11 mouse cellular contexts compared by ENCODE assay signal in genomic region chr16:33740416-33740815, GRCm38 (mm10). TPM values are rescaled to one million over a fixed set of nuclear protein-coding genes. Genes with fewer than 3 reads are reported as not detected.
DNase-seq lines count a peak whose midpoint lies in the region; ATAC-seq and TF ChIP-seq lines count a peak whose summit lies in the region.
"Had no signal": no experiment of that assay in that cellular context is flagged by ENCODE, and none has a peak within 500 bp of the region (broad histone marks: within the 10 kb centered on the region; RNA-seq: fewer than 3 reads in every experiment).

No protein-coding gene starts in this region.

- H3K4me1 ChIP-seq in heart, embryonic 12.5 days (replicated peaks) = peaks cover 31% of the 10 kb centered on the region
- H3K4me1 ChIP-seq in forebrain, embryonic 15.5 days = peaks cover 61% of the 10 kb centered on the region
- H3K4me1 ChIP-seq: liver, embryonic 12.5 days had no signal

- no peak overlapping the region for H3K4me3 ChIP-seq in heart, embryonic 12.5 days
- no peak overlapping the region for H3K4me3 ChIP-seq in layer of hippocampus, adult 2 months
- no peak overlapping the region for H3K4me3 ChIP-seq in forebrain, embryonic 15.5 days
- H3K4me3 ChIP-seq: liver, embryonic 12.5 days; myocyte had no signal

- WGBS in heart, embryonic 12.5 days = 68% methylated on average over 6 of the region's 6 CpGs
- 39% methylated on average over 6 of the region's 6 CpGs for WGBS in forebrain, embryonic 15.5 days

- peaks cover 76% of the 10 kb centered on the region for H3K36me3 ChIP-seq in heart, embryonic 12.5 days
- H3K36me3 ChIP-seq in forebrain, embryonic 15.5 days = peaks cover 11% of the 10 kb centered on the region

- H3K9me3 ChIP-seq in heart, embryonic 12.5 days (replicated peaks) = no peaks in the 10 kb centered on the region
- no peaks in the 10 kb centered on the region for H3K9me3 ChIP-seq in forebrain, embryonic 15.5 days
- H3K9me3 ChIP-seq: liver, embryonic 12.5 days had no signal

- H3K27ac ChIP-seq in heart, embryonic 12.5 days (ENCODE audit: poor library complexity, severe bottlenecking) = 0 out of 2 replicates have a peak overlapping the region, but pooled peaks have one; percentile 10
- peak overlapping the region; percentile 12; the same call in 1 of the 2 replicates for H3K27ac ChIP-seq in layer of hippocampus, adult 2 months
- H3K27ac ChIP-seq in forebrain, embryonic 15.5 days (replicated peaks) = peak overlapping the region; percentile 45
- H3K27ac ChIP-seq: liver, embryonic 12.5 days had no signal

- H3K27me3 ChIP-seq in heart, embryonic 12.5 days (replicated peaks) = no peaks in the 10 kb centered on the region
- no peaks in the 10 kb centered on the region for H3K27me3 ChIP-seq in forebrain, embryonic 15.5 days
- H3K27me3 ChIP-seq: liver, embryonic 12.5 days; Patski had no signal

- H3K9ac ChIP-seq in heart, embryonic 12.5 days = no peak overlapping the region
- no peak overlapping the region for H3K9ac ChIP-seq in forebrain, embryonic 15.5 days (replicated peaks)
- H3K9ac ChIP-seq: liver, embryonic 12.5 days had no signal

- H3K4me2 ChIP-seq in heart, embryonic 12.5 days = no peak overlapping the region
- no peak overlapping the region for H3K4me2 ChIP-seq in forebrain, embryonic 15.5 days (replicated peaks)
- H3K4me2 ChIP-seq: liver, embryonic 12.5 days had no signal

- no peak for DNase-seq in heart, postnatal 4 days
- no peak for DNase-seq in layer of hippocampus, adult 2 months (ENCODE audit: low spot score in 2 of 2)
- no peak for DNase-seq in layer of hippocampus, adult 9-11 months
- DNase-seq in brain, embryonic 14.5 days (ENCODE audit: low read depth) = peak; percentile 67
- no peak for DNase-seq in thymus, postnatal 14 days

- no peak for TF ChIP-seq CTCF in layer of hippocampus, adult 2 months (conservative IDR thresholded peaks at IDR 0.05)
- TF ChIP-seq CTCF in brain, embryonic 14.5 days (IDR thresholded peaks at IDR 0.05; ENCODE audit: borderline replicate concordance, extremely low read depth, insufficient read depth, insufficient read length) = no peak

- ATAC-seq in heart, embryonic 12.5 days (ENCODE audit: insufficient number of reproducible peaks, low FRiP score) = no peak
- ATAC-seq in forebrain, embryonic 15.5 days (replicated peaks) = no peak
- ATAC-seq: liver, embryonic 12.5 days; Patski had no signal

- no peak for TF ChIP-seq POLR2A in brain, embryonic 14.5 days (IDR thresholded peaks at IDR 0.05; ENCODE audit: borderline replicate concordance, extremely low read depth, insufficient read depth, insufficient read length, poor library complexity, severe bottlenecking)

RNA-seq across cellular contexts. Expression of gene Muc13, which starts 53.4 kb away (rescaled TPM):
- 0.12 and 0.24 TPM in 2 replicates for polyA plus RNA-seq in heart, embryonic 12.5 days (2016; fragmentation: Nextera tagmentation; extraction: Ambion mirVana)
- under 1 TPM; 0.12 to 0.20 TPM for total RNA-seq in heart, postnatal 4 days (2021)
- not detected for total RNA-seq in layer of hippocampus, adult 2 months (2021)
- polyA plus RNA-seq in brain, embryonic 14.5 days (2012; rRNA removed) = 0.08 and 0.19 TPM in 2 replicates
- not detected in 2 replicates for polyA plus RNA-seq in forebrain, embryonic 15.5 days (2015; fragmentation: Nextera tagmentation; extraction: Ambion mirVana)
- total RNA-seq: layer of hippocampus, postnatal 36 days had no signal
- polyA plus RNA-seq: Patski had no signal

RNA-seq across cellular contexts. Expression of gene Heg1, which starts 56.2 kb away (rescaled TPM):
- 48.3 and 54.0 TPM in 2 replicates for polyA plus RNA-seq in heart, embryonic 12.5 days (2016; fragmentation: Nextera tagmentation; extraction: Ambion mirVana)
- 100 to 1,000 TPM; 226 to 240 TPM for total RNA-seq in heart, postnatal 4 days (2021)
- total RNA-seq in layer of hippocampus, adult 2 months (2021) = 10 to 100 TPM; 24.6 to 28.8 TPM
- 17.4 and 23.4 TPM in 2 replicates for polyA plus RNA-seq in brain, embryonic 14.5 days (2012; rRNA removed)
- polyA plus RNA-seq in forebrain, embryonic 15.5 days (2015; fragmentation: Nextera tagmentation; extraction: Ambion mirVana) = 20.3 and 22.4 TPM in 2 replicates
